Mouse (Mus musculus) C2C12 (cell line): ENCODE results near the gene Ankfn1. TPM values are rescaled to one million over a fixed set of nuclear protein-coding genes. Genes with fewer than 3 reads are reported as not detected.

Experiments
- H3K27me3 ChIP-seq: one replicate; pipeline ENCODE4 v1.6.1; 2011; ENCODE audit not compliant: control insufficient read depth, insufficient read depth, insufficient read length
- H3K36me3 ChIP-seq: one replicate; pipeline ENCODE4 v1.6.1; 2011; ENCODE audit not compliant: control insufficient read depth, insufficient read depth
- H3K4me3 ChIP-seq: one replicate; pipeline ENCODE4 v1.5.1; 2011; ENCODE audit warnings: mild to moderate bottlenecking, control low read depth; ENCODE audit not compliant: poor library complexity, insufficient read depth, severe bottlenecking
- H3K79me2 ChIP-seq: one replicate; pipeline ENCODE4 v1.6.1; 2011; ENCODE audit not compliant: control insufficient read depth, insufficient read depth
- H3K79me3 ChIP-seq: one replicate; pipeline ENCODE4 v1.6.1; 2011; ENCODE audit warnings: low read depth, control low read depth
- H3ac ChIP-seq: one replicate; pipeline ENCODE3; 2011; ENCODE audit warnings: low read depth; ENCODE audit not compliant: control insufficient read depth, insufficient read length
- CEBPB ChIP-seq: IDR thresholded peaks from one replicate; pipeline ENCODE4 v1.6.1; 2011; ENCODE audit warnings: low read depth, mild to moderate bottlenecking, control low read depth, moderate library complexity
- CTCF ChIP-seq: IDR thresholded peaks from one replicate; pipeline ENCODE4 v1.5.1; 2011; ENCODE audit not compliant: control insufficient read depth, insufficient read depth, insufficient read length
- FOSL1 ChIP-seq: IDR thresholded peaks from one replicate; pipeline ENCODE4 v1.8.0; 2011; ENCODE audit warnings: mild to moderate bottlenecking, low read length; ENCODE audit not compliant: poor library complexity, insufficient read depth, severe bottlenecking
- MAX ChIP-seq: IDR thresholded peaks from one replicate; pipeline ENCODE4 v1.6.1; 2011; ENCODE audit warnings: mild to moderate bottlenecking, control low read depth
- MYOD1 ChIP-seq: IDR thresholded peaks from one replicate; pipeline ENCODE4 v1.6.1; 2011; ENCODE audit warnings: low read depth; ENCODE audit not compliant: control insufficient read depth, insufficient read length
- MYOG ChIP-seq: IDR thresholded peaks from one replicate; pipeline ENCODE4 v1.6.1; 2011; ENCODE audit not compliant: control insufficient read depth, insufficient read length; ENCODE audit errors: extremely low read depth
- USF1 ChIP-seq: IDR thresholded peaks from one replicate; pipeline ENCODE4 v1.6.1; 2011; ENCODE audit warnings: low read depth, mild to moderate bottlenecking, control low read depth, moderate library complexity
- polyA plus RNA-seq: library from polyadenylated mRNA; unstranded; fragments of >200 nt; fragmentation: generic; extraction: Trizol; gene quantifications from one replicate; pipeline ENCODE4 v1.2.1, GENCODE M21; 2012; ENCODE audit warnings: missing spikeins

Gene Ankfn1
- polyA plus RNA-seq, 1 experiment: not detected

DNA sequence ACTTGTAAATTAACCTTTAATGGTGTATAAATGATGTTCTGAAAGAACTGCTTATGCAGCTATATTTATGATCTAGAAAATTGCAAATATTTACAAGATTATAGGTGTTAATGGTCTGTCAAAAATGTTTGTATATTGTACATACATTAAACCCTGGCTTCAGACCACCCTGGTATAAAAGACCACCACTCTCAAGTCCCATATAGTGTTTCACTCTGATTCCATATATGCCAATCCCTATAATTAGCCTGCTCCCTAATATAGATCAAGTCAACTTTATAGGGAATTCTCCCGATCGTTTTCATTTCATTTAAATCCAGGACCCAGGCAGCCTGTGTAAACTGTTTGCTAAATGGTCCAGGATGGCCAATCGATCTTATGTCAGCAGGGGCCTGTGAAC, 170.2 kb downstream of the Ankfn1 start:
- no peaks in the 10 kb centered on the region for H3K79me3 ChIP-seq
- no peak overlapping the region for H3K4me3 ChIP-seq
- no peak overlapping the region for H3ac ChIP-seq
- H3K79me2 ChIP-seq: no peaks in the 10 kb centered on the region
- TF ChIP-seq FOSL1 (no peak), CEBPB (no peak), MYOG (no peak)
- no peaks in the 10 kb centered on the region for H3K27me3 ChIP-seq
- no peaks in the 10 kb centered on the region for H3K36me3 ChIP-seq

DNA sequence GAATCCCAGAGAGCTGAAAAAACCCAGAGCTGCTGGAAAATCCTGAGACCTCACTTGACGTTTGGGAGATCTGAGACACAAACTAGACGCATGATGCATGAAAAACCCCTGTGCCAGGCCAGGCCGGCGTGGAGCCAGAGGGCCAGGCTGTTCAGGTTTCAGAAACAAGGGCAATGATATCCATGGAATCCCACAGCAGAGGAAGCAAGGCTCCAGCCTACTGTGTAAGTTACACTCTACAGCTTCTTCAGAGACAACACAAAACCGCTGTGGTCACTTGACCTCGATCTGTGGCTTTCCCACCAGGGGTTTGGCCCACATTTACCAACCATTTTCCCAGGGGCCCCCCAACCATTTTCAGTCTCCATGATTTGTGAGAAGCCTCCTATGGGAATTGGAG, 171.1 kb downstream of the Ankfn1 start:
- Histone ChIP-seq H3K4me3 (no peak overlapping the region), H3K79me3 (no peaks in the 10 kb centered on the region), H3K36me3 (no peaks in the 10 kb centered on the region), H3K79me2 (no peaks in the 10 kb centered on the region), H3K27me3 (no peaks in the 10 kb centered on the region), H3ac (no peak overlapping the region)
- TF ChIP-seq MYOD1 (no peak), USF1 (no peak), CTCF (no peak), CEBPB (no peak), MAX (no peak), FOSL1 (no peak), MYOG (no peak)

GRCm38 (mm10) chr11:89602966-89603365, 174.5 kb downstream of the Ankfn1 start:
- Histone ChIP-seq H3K27me3 (no peaks in the 10 kb centered on the region), H3K4me3 (no peak overlapping the region), H3K79me2 (no peaks in the 10 kb centered on the region), H3ac (no peak overlapping the region), H3K36me3 (no peaks in the 10 kb centered on the region), H3K79me3 (no peaks in the 10 kb centered on the region)
- TF ChIP-seq FOSL1 (no peak), CTCF (no peak), MYOD1 (no peak), USF1 (no peak), MYOG (no peak), MAX (no peak), CEBPB (no peak)

- Histone ChIP-seq H3K36me3 (no peaks in the 10 kb centered on the region), H3K79me3 (no peaks in the 10 kb centered on the region), H3K4me3 (no peak overlapping the region), H3ac (no peak overlapping the region), H3K27me3 (no peaks in the 10 kb centered on the region), H3K79me2 (no peaks in the 10 kb centered on the region)
- TF ChIP-seq FOSL1 (no peak), MYOD1 (no peak), MYOG (no peak), USF1 (no peak)
These were observed 176.4 kb downstream of the Ankfn1 start for GRCm38 (mm10) chr11:89600921-89601515.

DNA sequence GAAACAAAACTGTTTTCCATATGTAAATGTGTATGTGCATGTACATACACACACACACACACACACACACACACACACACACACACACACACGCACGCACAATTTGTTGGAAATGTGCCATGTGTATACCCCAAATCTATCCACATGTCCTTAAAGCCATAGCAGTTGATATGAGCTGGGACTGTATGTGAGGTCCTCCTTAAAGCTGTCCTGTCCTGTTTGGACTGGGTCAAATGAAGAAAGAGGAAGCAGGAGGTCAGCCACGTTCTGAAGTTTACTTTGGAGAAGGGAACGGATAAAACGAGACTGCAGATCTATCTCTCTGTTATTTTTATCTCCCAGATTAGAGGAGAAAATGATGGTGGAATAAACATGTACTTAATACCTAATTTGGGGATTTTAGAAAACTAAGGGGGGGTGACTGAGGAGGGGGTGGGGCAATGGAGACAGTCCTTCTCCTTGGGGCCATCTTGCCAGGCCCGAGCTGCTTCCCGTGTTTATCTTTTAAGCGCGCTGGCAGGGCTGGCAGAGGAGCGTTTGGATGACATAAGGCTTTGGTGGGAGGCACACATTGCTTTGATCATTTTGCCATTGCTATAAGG, 187.1 kb downstream of the Ankfn1 start:
- Histone ChIP-seq H3K79me3 (no peaks in the 10 kb centered on the region), H3K79me2 (no peaks in the 10 kb centered on the region), H3K36me3 (no peaks in the 10 kb centered on the region), H3K4me3 (no peak overlapping the region), H3K27me3 (no peaks in the 10 kb centered on the region), H3ac (no peak overlapping the region)
- TF ChIP-seq MYOG: no peak
- no peak for TF ChIP-seq CTCF
- TF ChIP-seq CEBPB: no peak
- no peak for TF ChIP-seq MAX

GRCm38 (mm10) chr11:89586341-89586740, 191.1 kb downstream of the Ankfn1 start:
- H3K4me3 ChIP-seq: no peak overlapping the region
- H3K36me3 ChIP-seq: no peaks in the 10 kb centered on the region
- H3ac ChIP-seq: no peak overlapping the region
- H3K79me3 ChIP-seq: no peaks in the 10 kb centered on the region
- TF ChIP-seq CTCF (no peak), MAX (no peak), USF1 (no peak), MYOG (no peak), CEBPB (no peak), FOSL1 (no peak), MYOD1 (no peak)
- H3K27me3 ChIP-seq: no peaks in the 10 kb centered on the region
- H3K79me2 ChIP-seq: no peaks in the 10 kb centered on the region
